Mouse (Mus musculus) frontal cortex, postnatal 14 days (tissue): ENCODE results near the gene Kctd11.
"Not testable (repeated sequence)": the region's sequence is repeated elsewhere in the genome, so short reads cannot be mapped to it uniquely, and the experiment has no call there.

ENCODE experiments used
- DNase-seq, 2 experiments: peaks; one replicate each; pipeline ENCODE4 v3.0.0; 2022; ENCODE audit warnings: low spot score in 2 of 2

Gene Kctd11

GRCm38 (mm10) chr11:69881787-69882670 lies 823 bp upstream of the Kctd11 start:
- DNase-seq: no peak

GRCm38 (mm10) chr11:69880506-69880852 lies 727 bp downstream of the Kctd11 start:
- DNase-seq: peak in 1 of 2 experiments; percentile 48

GRCm38 (mm10) chr11:69879711-69880110 lies 1.5 kb downstream of the Kctd11 start:
- no peak for DNase-seq

- no peak for DNase-seq
Observed at GRCm38 (mm10) chr11:69878952-69879351, 2.3 kb downstream of the Kctd11 start.

GRCm38 (mm10) chr11:69878399-69878798 lies 2.8 kb downstream of the Kctd11 start:
- DNase-seq: no peak

GRCm38 (mm10) chr11:69877878-69878277 lies 3.3 kb downstream of the Kctd11 start, which contains the start of gene Tmem95:
Gene Tmem95, minus strand, starts transcription at chr11:69878018.
- no peak for DNase-seq

GRCm38 (mm10) chr11:69876867-69877266 lies 4.3 kb downstream of the Kctd11 start:
- DNase-seq: peak; percentile 61 to 68

- no peak for DNase-seq
Observed at GRCm38 (mm10) chr11:69876186-69876585, 5.0 kb downstream of the Kctd11 start.

GRCm38 (mm10) chr11:69872451-69872850 lies 8.8 kb downstream of the Kctd11 start:
- no peak for DNase-seq

- no peak for DNase-seq
Observed at GRCm38 (mm10) chr11:69871822-69872221, 9.4 kb downstream of the Kctd11 start.

- no peak for DNase-seq
Observed at GRCm38 (mm10) chr11:69870289-69871069, 10.7 kb downstream of the Kctd11 start.

GRCm38 (mm10) chr11:69867335-69867734 lies 13.9 kb downstream of the Kctd11 start:
- DNase-seq: no peak

GRCm38 (mm10) chr11:69865561-69865960 lies 15.6 kb downstream of the Kctd11 start:
- no peak for DNase-seq

- no peak for DNase-seq
Observed at GRCm38 (mm10) chr11:69864138-69864860, 16.9 kb downstream of the Kctd11 start.

- not testable (repeated sequence) for DNase-seq
Observed at GRCm38 (mm10) chr11:69863729-69864128, 17.5 kb downstream of the Kctd11 start.

GRCm38 (mm10) chr11:69858113-69858998 lies 22.9 kb downstream of the Kctd11 start, which contains the start of gene Tnk1:
Gene Tnk1, minus strand, starts transcription at chr11:69858730.
- DNase-seq: no peak

GRCm38 (mm10) chr11:69855347-69855746 lies 25.9 kb downstream of the Kctd11 start:
- no peak for DNase-seq

- DNase-seq: no peak
Observed at GRCm38 (mm10) chr11:69854680-69855079, 26.5 kb downstream of the Kctd11 start.

- DNase-seq: no peak
Observed at GRCm38 (mm10) chr11:69853994-69854393, 27.2 kb downstream of the Kctd11 start.

- DNase-seq: no peak
Observed at GRCm38 (mm10) chr11:69850754-69851153, 30.5 kb downstream of the Kctd11 start.

GRCm38 (mm10) chr11:69849884-69850283 lies 31.3 kb downstream of the Kctd11 start:
- DNase-seq: no peak
